Mouse (Mus musculus) kidney, postnatal 0 days (tissue): Measurements from ENCODE around the gene Plekhn1. TPM values are rescaled to one million over a fixed set of nuclear protein-coding genes. Genes with fewer than 3 reads are reported as not detected.

Experiments
- ATAC-seq: fragments of 200-750 bp; cut with Nextera tagmentation; replicated peaks from 2 replicates; pipeline ENCODE4 v1.8.0; 2017; ENCODE audit warnings: low read depth, moderate number of reproducible peaks, moderate TSS enrichment, moderate library complexity; ENCODE audit not compliant: low FRiP score
- DNase-seq: peaks from one replicate; pipeline ENCODE4 v3.0.0-alpha.2; 2016; ENCODE audit warnings: low spot score
- H3K27ac ChIP-seq: fragments of 300-500 bp; sonication (generic); 2 replicates; pipeline ENCODE4 v1.5.1; 2014; ENCODE audit warnings: mild to moderate bottlenecking
- H3K27me3 ChIP-seq: fragments of 300-500 bp; sonication (generic); 2 replicates; pipeline ENCODE4 v1.6.1; 2014; ENCODE audit warnings: low read length, mixed read lengths; ENCODE audit not compliant: insufficient read depth
- H3K36me3 ChIP-seq: fragments of 300-500 bp; sonication (generic); 2 replicates; pipeline ENCODE4 v1.6.1; 2014; ENCODE audit warnings: low read length, mixed read lengths; ENCODE audit not compliant: insufficient read depth
- H3K4me1 ChIP-seq: fragments of 300-500 bp; sonication (generic); replicated peaks from 2 replicates; pipeline ENCODE4 v1.6.1; 2014; ENCODE audit warnings: antibody characterized with exemption, low read length, mixed read lengths; ENCODE audit not compliant: insufficient read depth
- H3K4me2 ChIP-seq: fragments of 300-500 bp; sonication (generic); 2 replicates; pipeline ENCODE4 v1.6.1; 2014; ENCODE audit warnings: mild to moderate bottlenecking, low read length, moderate library complexity, mixed read lengths
- H3K4me3 ChIP-seq: fragments of 300-500 bp; sonication (generic); replicated peaks from 2 replicates; pipeline ENCODE4 v1.5.1; 2014; ENCODE audit warnings: low read depth, low read length
- H3K9ac ChIP-seq: fragments of 300-500 bp; sonication (generic); 2 replicates; pipeline ENCODE4 v1.6.1; 2014; ENCODE audit warnings: low read depth, low read length
- H3K9me3 ChIP-seq: fragments of 300-500 bp; sonication (generic); replicated peaks from 2 replicates; pipeline ENCODE4 v1.6.1; 2016; ENCODE audit warnings: low read length, inconsistent platforms, mixed read lengths
- CTCF ChIP-seq: IDR thresholded peaks from 2 replicates; pipeline ENCODE4 v1.5.1; 2016; ENCODE audit warnings: antibody characterized with exemption, low read depth, mild to moderate bottlenecking, moderate library complexity
- WGBS: fragments of 180-500 bp; shearing (Covaris S2); extraction: QIAGEN DNeasy Blood & Tissue Kit; methylation state at CpG from one replicate; pipeline ENCODE4 v1.1.7; 2014; 5-methylcytosine and 5-hydroxymethylcytosine counted together
- polyA plus RNA-seq: library from polyadenylated mRNA; unstranded; fragments of >200 nt; fragmentation: Nextera tagmentation; extraction: Ambion mirVana; gene quantifications from 2 replicates; pipeline ENCODE4 v1.2.1, GENCODE M21; 2015

The Plekhn1 gene
- polyA plus RNA-seq, 1 experiment from 2014 or later = 12.7 TPM

GRCm38 (mm10) chr4:156228393-156229024, 6.1 kb downstream of the Plekhn1 start:
- H3K27me3 ChIP-seq = no peaks in the 10 kb centered on the region
- 0 out of 2 replicates have a peak overlapping the region, but pooled peaks have one; percentile 31 for H3K9ac ChIP-seq
- no peak overlapping the region for H3K27ac ChIP-seq
- peaks cover 7% of the 10 kb centered on the region; the same call in 1 of the 2 replicates for H3K4me1 ChIP-seq
- DNase-seq (no peak), ATAC-seq (no peak; the same call in 1 of the 2 replicates)
- 20% methylated on average over 12 of the region's 12 CpGs for WGBS
- TF ChIP-seq CTCF = no peak
- no peak overlapping the region for H3K4me3 ChIP-seq
- peak overlapping the region; percentile 26 for H3K4me2 ChIP-seq
- no peaks in the 10 kb centered on the region for H3K9me3 ChIP-seq
- H3K36me3 ChIP-seq = peaks cover 16% of the 10 kb centered on the region

DNA sequence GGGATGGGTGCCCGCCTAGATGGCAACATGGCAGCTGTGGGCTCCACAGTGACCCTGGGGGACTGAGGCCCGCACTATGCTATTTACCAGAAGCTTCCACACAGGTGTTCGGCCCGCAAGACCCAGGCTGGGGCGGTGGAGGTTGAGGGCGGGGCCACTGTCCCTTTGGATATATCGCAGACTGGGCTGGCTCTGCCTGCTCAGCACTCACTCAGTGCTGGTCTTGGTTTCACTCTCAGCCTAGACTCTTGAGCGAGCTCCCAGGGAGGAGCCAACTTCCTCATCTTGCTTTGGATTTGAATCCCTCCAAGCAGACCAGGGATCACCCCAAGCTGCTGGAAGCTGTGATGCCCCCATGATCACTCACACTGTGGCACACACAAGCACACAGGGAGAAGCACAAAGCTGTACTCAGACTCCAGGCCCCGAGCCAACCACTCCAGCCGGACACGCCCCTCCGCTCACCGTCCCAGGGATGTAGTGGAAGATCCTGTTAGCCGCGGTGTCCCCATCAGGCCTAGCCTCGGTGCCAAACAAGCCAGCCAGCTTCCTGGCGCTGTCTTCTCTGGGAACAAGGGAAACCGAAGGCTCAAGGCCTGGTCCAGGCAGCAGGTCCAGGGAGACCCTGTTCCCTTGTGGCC, 6.8 kb downstream of the Plekhn1 start:
- Histone ChIP-seq H3K27ac (no peak overlapping the region), H3K4me1 (0 out of 2 replicates have a peak, but pooled peaks cover 4% of the 10 kb centered on the region), H3K36me3 (peaks cover 16% of the 10 kb centered on the region), H3K27me3 (no peaks in the 10 kb centered on the region), H3K9me3 (no peaks in the 10 kb centered on the region), H3K4me2 (peak overlapping the region; percentile 26), H3K9ac (0 out of 2 replicates have a peak overlapping the region, but pooled peaks have one; percentile 31), H3K4me3 (no peak overlapping the region)
- 36% methylated on average over 18 of the region's 18 CpGs for WGBS
- no peak for DNase-seq
- no peak for TF ChIP-seq CTCF
- 0 out of 2 replicates have a peak, but pooled peaks have one; percentile 8 for ATAC-seq

DNA sequence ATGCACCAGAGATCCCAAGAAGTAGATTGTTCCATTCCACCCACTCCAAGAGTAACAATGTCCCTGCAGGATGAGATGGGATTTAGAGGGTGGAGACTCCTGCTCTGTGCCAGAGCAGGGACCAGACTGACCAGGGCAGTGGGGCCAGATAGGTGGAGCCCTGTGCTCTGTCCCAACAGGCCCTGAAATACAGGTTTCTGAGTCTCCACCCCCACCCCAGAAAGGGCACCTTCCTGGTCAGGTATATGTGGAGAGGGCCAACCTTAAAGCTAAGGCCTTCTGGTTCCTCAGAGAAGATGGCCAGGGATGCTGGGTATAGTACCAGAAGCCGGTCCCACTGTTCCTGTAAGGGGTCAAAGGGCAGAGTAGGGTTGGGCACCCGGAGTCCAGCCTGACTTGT, 10.4 kb downstream of the Plekhn1 start:
- Histone ChIP-seq H3K36me3 (no peaks in the 10 kb centered on the region), H3K9me3 (no peaks in the 10 kb centered on the region), H3K9ac (no peak overlapping the region), H3K27ac (no peak overlapping the region), H3K27me3 (no peaks in the 10 kb centered on the region), H3K4me2 (no peak overlapping the region), H3K4me1 (0 out of 2 replicates have a peak, but pooled peaks cover 4% of the 10 kb centered on the region), H3K4me3 (no peak overlapping the region)
- no peak for ATAC-seq
- 71% methylated on average over 2 of the region's 2 CpGs for whole genome bisulfite sequencing
- no peak for TF ChIP-seq CTCF
- DNase-seq = no peak

GRCm38 (mm10) chr4:156219936-156220335, 14.7 kb downstream of the Plekhn1 start:
- no peak overlapping the region for H3K27ac ChIP-seq
- H3K9me3 ChIP-seq = no peaks in the 10 kb centered on the region
- H3K36me3 ChIP-seq = no peaks in the 10 kb centered on the region
- WGBS = 89% methylated on average over 11 of the region's 11 CpGs
- no peaks in the 10 kb centered on the region for H3K27me3 ChIP-seq
- no peak overlapping the region for H3K9ac ChIP-seq
- no peak overlapping the region for H3K4me2 ChIP-seq
- no peak overlapping the region for H3K4me3 ChIP-seq
- no peaks in the 10 kb centered on the region for H3K4me1 ChIP-seq
- TF ChIP-seq CTCF = no peak
- ATAC-seq = no peak
- DNase-seq = no peak

GRCm38 (mm10) chr4:156217838-156218237, 16.8 kb downstream of the Plekhn1 start:
- no peak overlapping the region for H3K27ac ChIP-seq

DNA sequence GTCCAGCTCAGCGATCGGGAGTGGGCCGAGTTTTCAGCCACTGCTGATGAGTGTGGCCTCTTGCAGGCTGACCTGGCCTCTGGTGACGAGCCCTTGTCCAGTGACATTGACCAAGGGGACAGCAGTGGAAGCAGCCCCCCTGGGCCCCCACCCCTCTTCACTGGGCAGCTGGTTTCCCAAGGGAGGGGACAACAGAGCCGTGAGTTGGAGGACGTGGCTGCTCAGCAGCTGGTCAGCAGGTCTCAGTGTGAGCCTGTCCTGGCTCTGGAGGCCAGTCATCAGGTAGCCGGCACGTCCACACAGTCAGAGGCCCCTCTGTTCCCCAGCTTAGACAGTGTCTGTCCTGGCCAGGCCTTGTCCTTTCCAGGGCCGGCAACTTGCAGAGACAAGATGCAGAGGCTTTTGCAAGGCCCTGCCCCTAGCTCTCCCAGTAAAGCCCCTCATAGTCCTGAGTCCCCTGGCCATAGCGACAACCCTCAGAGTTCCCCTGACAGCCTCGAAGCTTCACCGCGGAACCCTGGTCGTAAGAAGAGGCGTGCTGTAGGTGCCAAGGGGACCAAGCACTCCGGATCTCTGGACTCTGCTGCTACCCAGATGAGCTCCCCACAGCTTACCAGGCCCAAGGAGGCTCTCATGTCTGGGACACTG, 17.5 kb downstream of the Plekhn1 start:
- Histone ChIP-seq H3K36me3 (no peaks in the 10 kb centered on the region), H3K27ac (no peak overlapping the region), H3K4me1 (no peaks in the 10 kb centered on the region), H3K9ac (no peak overlapping the region), H3K9me3 (no peaks in the 10 kb centered on the region), H3K27me3 (no peaks in the 10 kb centered on the region), H3K4me3 (no peak overlapping the region), H3K4me2 (no peak overlapping the region)
- 72% methylated on average over 16 of the region's 16 CpGs for WGBS
- TF ChIP-seq CTCF = no peak
- ATAC-seq (no peak), DNase-seq (no peak)

More at GRCm38 (mm10) chr4:156217838-156218237, 16.8 kb downstream of the Plekhn1 start:
- Histone ChIP-seq H3K9me3 (no peaks in the 10 kb centered on the region), H3K4me2 (no peak overlapping the region), H3K4me3 (no peak overlapping the region), H3K36me3 (no peaks in the 10 kb centered on the region), H3K9ac (no peak overlapping the region), H3K27me3 (no peaks in the 10 kb centered on the region), H3K4me1 (no peaks in the 10 kb centered on the region)
- 77% methylated on average over 16 of the region's 16 CpGs for WGBS
- ATAC-seq = no peak
- DNase-seq = no peak
- TF ChIP-seq CTCF = no peak
